Mouse (Mus musculus): ENCODE results near the gene P2rx4.

GRCm38 (mm10) chr5:122706917-122707275 lies 448 bp upstream of the P2rx4 start:
- TF ChIP-seq CTCF (IDR thresholded peaks at IDR 0.05; ENCODE audit: low read depth) (no peak), EP300 (IDR thresholded peaks at IDR 0.05; ENCODE audit: low read depth) (no peak)

Data from heart, postnatal 0 days (tissue).